Mouse (Mus musculus): ENCODE data around the gene Zmym4.

- no peak for TF ChIP-seq GATA1 (IDR thresholded peaks at IDR 0.05; ENCODE audit: low read length)
- no peak for TF ChIP-seq TAL1 (IDR thresholded peaks at IDR 0.05; ENCODE audit: low read length)
Measured at GRCm38 (mm10) chr4:126883602-126884001, 84.3 kb downstream of the Zmym4 start.

All from erythroblast, embryonic 14.5 days (primary cell).